1 mouse cellular context compared by ENCODE assay signal in the genomic region with DNA sequence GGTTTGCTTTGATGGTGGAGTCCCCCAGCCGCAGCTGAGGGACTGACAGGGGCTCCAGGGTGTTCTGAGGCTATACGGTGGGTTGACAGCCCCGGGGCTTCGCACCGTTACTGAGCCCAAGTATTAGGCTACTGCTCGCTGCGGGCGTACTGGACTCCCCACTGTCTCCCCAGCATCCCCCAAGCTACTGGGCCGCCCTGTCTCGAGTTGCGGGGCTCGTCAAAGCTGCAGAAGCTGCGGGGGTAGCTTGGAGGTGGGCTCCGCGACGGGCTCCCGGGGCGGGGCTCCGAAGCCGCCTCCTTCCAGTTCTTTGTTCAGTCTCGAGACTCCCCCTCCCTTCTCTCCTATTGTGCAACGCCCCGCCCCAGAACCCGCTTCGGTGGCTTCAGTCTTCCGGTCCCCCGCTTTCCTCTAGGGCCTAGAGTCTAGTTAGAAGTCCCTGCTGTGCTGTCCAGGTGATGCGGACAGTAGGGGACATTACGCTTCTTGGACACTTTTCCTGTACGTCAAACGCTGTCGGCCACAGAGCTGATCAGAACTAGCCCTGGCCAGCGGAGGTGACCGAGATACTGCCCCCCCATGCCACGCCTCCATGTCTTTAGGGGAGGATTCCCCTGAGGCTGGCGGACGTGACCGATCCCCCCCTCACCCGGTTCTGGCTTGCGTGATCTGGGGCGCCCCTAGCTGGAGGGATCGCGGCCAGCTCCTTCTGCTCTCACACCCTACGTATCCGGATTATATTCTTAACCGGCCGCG.
A peak's percentile ranks its signal among the peaks of the same experiment; 100 is the strongest.
TF ChIP-seq lines count a peak whose summit lies in the region.

No protein-coding gene starts in this region.

TF ChIP-seq in CH12.LX, 34 proteins besides CTCF, POLR2A, EP300 and RAD21 (continued from another document):
- TF ChIP-seq ELF1 (IDR thresholded peaks at IDR 0.05; ENCODE audit: low read depth, low read length) (0 out of 2 replicates have a peak, but pooled peaks have one; percentile 32), CHD1 (IDR thresholded peaks at IDR 0.05; ENCODE audit: low read depth, low read length) (no peak; the same call in 1 of the 2 replicates), E2F4 (IDR thresholded peaks at IDR 0.05; ENCODE audit: insufficient replicate concordance, low read depth, low read length) (no peak), MAZ (IDR thresholded peaks at IDR 0.05; ENCODE audit: low read depth, low read length) (peak; percentile 69; the same call in 1 of the 2 replicates), MEF2A (IDR thresholded peaks at IDR 0.05; ENCODE audit: borderline replicate concordance, low read depth, low read length) (peak; percentile 34; the same call in 1 of the 2 replicates), IRF4 (IDR thresholded peaks at IDR 0.05; ENCODE audit: low read depth, low read length) (peak; percentile 57), SIN3A (IDR thresholded peaks at IDR 0.05; ENCODE audit: low read length) (peak; percentile 70; the same call in 1 of the 2 replicates), KAT2A (IDR thresholded peaks at IDR 0.05; ENCODE audit: insufficient replicate concordance, low read length) (no peak), GABPA (IDR thresholded peaks at IDR 0.05; ENCODE audit: insufficient replicate concordance, low read depth, low read length) (no peak), RCOR1 (conservative IDR thresholded peaks at IDR 0.05; ENCODE audit: low read depth, low read length) (no peak), UBTF (IDR thresholded peaks at IDR 0.05; ENCODE audit: low read depth, low read length) (0 out of 2 replicates have a peak, but pooled peaks have one; percentile 15), MAX (IDR thresholded peaks at IDR 0.05; ENCODE audit: low read length) (no peak; the same call in 1 of the 2 replicates), ZMIZ1 (IDR thresholded peaks at IDR 0.05; ENCODE audit: low read depth, low read length) (no peak), JUN (IDR thresholded peaks at IDR 0.05; ENCODE audit: insufficient read depth, low read depth, low read length) (no peak), NELFE (IDR thresholded peaks at IDR 0.05; ENCODE audit: low read depth, low read length) (no peak), POLR2AphosphoS2 (IDR thresholded peaks at IDR 0.05; ENCODE audit: low read depth, low read length) (no peak), ZC3H11A (IDR thresholded peaks at IDR 0.05; ENCODE audit: low read depth, low read length) (no peak), ZNF384 (IDR thresholded peaks at IDR 0.05; ENCODE audit: low read depth, low read length) (no peak), NRF1 (IDR thresholded peaks at IDR 0.05; ENCODE audit: low read depth, low read length) (no peak; the same call in 1 of the 2 replicates), MAFK (IDR thresholded peaks at IDR 0.05; ENCODE audit: insufficient replicate concordance, low read length) (no peak), TBP (conservative IDR thresholded peaks at IDR 0.05; ENCODE audit: low read depth, low read length) (no peak), PAX5 (IDR thresholded peaks at IDR 0.05; ENCODE audit: low read length) (no peak)
